Mouse (Mus musculus) ES-E14 (cell line): ENCODE data around the gene Arhgef25.

Experiments
- HCFC1 ChIP-seq: IDR thresholded peaks from 2 replicates; pipeline ENCODE4 v1.6.1; 2012; ENCODE audit warnings: low read length, inconsistent platforms, borderline replicate concordance; ENCODE audit not compliant: insufficient read depth
- ZNF384 ChIP-seq: IDR thresholded peaks from 2 replicates; pipeline ENCODE4 v1.6.1; 2012; ENCODE audit warnings: low read depth, low read length, inconsistent platforms

DNA sequence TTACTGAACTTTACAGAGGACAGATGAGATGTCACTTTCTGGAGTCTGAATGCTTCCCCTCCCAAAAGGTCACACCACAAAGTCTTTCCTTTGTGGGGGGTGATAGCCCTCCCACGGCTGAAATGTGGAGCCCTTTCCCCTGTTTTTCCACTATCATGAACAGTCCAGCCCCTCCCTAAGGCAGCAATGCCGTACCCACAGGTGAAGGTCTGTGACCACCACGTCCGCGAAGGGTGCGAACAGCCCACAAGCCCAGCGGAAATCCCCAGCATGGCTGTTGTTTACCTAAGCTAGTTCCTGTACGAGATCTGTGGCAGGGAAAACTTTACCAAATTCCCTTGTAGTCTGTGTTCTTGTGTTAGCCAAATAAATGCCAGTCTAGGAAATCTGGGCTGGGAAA is 48.4 kb downstream of the Arhgef25 start:
- no peak for TF ChIP-seq ZNF384
- no peak for TF ChIP-seq HCFC1
